Mouse (Mus musculus) hindbrain, embryonic 10.5 days (tissue): ENCODE results near the gene Rnf19b. TPM values are rescaled to one million over a fixed set of nuclear protein-coding genes. Genes with fewer than 3 reads are reported as not detected.
A peak's percentile ranks its signal among the peaks of the same experiment; 100 is the strongest.

Experiments used
- DNase-seq: peaks from one replicate; pipeline ENCODE4 v3.0.0-alpha.2; 2017; ENCODE audit warnings: low spot score
- H3K27ac ChIP-seq: fragments of 300-500 bp; sonication (generic); 2 replicates; pipeline ENCODE4 v1.5.1; 2016; ENCODE audit warnings: mild to moderate bottlenecking, moderate library complexity
- H3K27me3 ChIP-seq: fragments of 300-500 bp; sonication (generic); 2 replicates; pipeline ENCODE4 v1.6.1; 2016; ENCODE audit warnings: mild to moderate bottlenecking; ENCODE audit not compliant: poor library complexity, insufficient read depth, severe bottlenecking
- H3K36me3 ChIP-seq: fragments of 300-500 bp; sonication (generic); 2 replicates; pipeline ENCODE4 v1.6.1; 2016; ENCODE audit warnings: mild to moderate bottlenecking, moderate library complexity
- H3K4me1 ChIP-seq: fragments of 300-500 bp; sonication (generic); replicated peaks from 2 replicates; pipeline ENCODE4 v1.6.1; 2016; ENCODE audit warnings: mild to moderate bottlenecking
- H3K4me3 ChIP-seq: fragments of 300-500 bp; sonication (generic); 2 replicates; pipeline ENCODE4 v1.5.1; 2016; ENCODE audit warnings: mild to moderate bottlenecking, moderate library complexity
- H3K9me3 ChIP-seq: fragments of 300-500 bp; sonication (generic); 2 replicates; pipeline ENCODE4 v1.6.1; 2016; ENCODE audit warnings: mild to moderate bottlenecking, moderate library complexity
- WGBS: fragments of 180-500 bp; shearing (Covaris S2); methylation state at CpG from one replicate; pipeline ENCODE4 v1.1.7; 2016; 5-methylcytosine and 5-hydroxymethylcytosine counted together
- polyA plus RNA-seq: library from polyadenylated mRNA; unstranded; fragments of >200 nt; fragmentation: Nextera tagmentation; extraction: Ambion mirVana; gene quantifications from 2 replicates; pipeline ENCODE4 v1.2.1, GENCODE M21; 2016

Gene Rnf19b
- polyA plus RNA-seq, 1 experiment from 2014 or later = 9.9 TPM

- Histone ChIP-seq H3K4me3 (no peak overlapping the region), H3K27ac (no peak overlapping the region), H3K4me1 (peaks cover 41% of the 10 kb centered on the region), H3K27me3 (peaks cover 79% of the 10 kb centered on the region), H3K9me3 (no peaks in the 10 kb centered on the region), H3K36me3 (no peaks in the 10 kb centered on the region)
- DNase-seq = no peak
- WGBS = 89% methylated on average over 14 of the region's 14 CpGs
Observed at GRCm38 (mm10) chr4:129117720-129118510, 59.8 kb downstream of the Rnf19b start.

- H3K27ac ChIP-seq = no peak overlapping the region
- DNase-seq = no peak
- peaks cover 34% of the 10 kb centered on the region for H3K4me1 ChIP-seq
- H3K4me3 ChIP-seq = no peak overlapping the region
- peaks cover 80% of the 10 kb centered on the region for H3K27me3 ChIP-seq
- WGBS = 81% methylated on average over 10 of the region's 10 CpGs
- H3K9me3 ChIP-seq = no peaks in the 10 kb centered on the region
- no peaks in the 10 kb centered on the region for H3K36me3 ChIP-seq
Observed at GRCm38 (mm10) chr4:129119708-129120107, 61.6 kb downstream of the Rnf19b start.

GRCm38 (mm10) chr4:129120520-129121445 is 62.7 kb downstream of the Rnf19b start:
- Histone ChIP-seq H3K27ac (peak overlapping the region; percentile 76), H3K27me3 (peaks cover 81% of the 10 kb centered on the region)

GRCm38 (mm10) chr4:129121569-129122086 is 63.6 kb downstream of the Rnf19b start, which contains the start of gene Hpca:
Gene Hpca, minus strand, starts transcription at chr4:129122036.
- Histone ChIP-seq H3K4me3 (peak within 1 kb of the TSS; percentile 57), H3K27me3 (peaks cover 88% of the 10 kb centered on the region), H3K27ac (peak within 1 kb of the TSS; percentile 76), H3K9me3 (no peaks in the 10 kb centered on the region), H3K4me1 (peaks cover 42% of the 10 kb centered on the region), H3K36me3 (no peaks in the 10 kb centered on the region)
- no peak for DNase-seq
- under 1% methylated on average over 16 of the region's 17 CpGs for WGBS

More at GRCm38 (mm10) chr4:129120520-129121445, 62.7 kb downstream of the Rnf19b start:
- H3K4me3 ChIP-seq = peak overlapping the region; percentile 57
- no peaks in the 10 kb centered on the region for H3K36me3 ChIP-seq
- WGBS = 2% methylated on average over 58 of the region's 59 CpGs
- no peaks in the 10 kb centered on the region for H3K9me3 ChIP-seq
- peak; percentile 70 for DNase-seq
- H3K4me1 ChIP-seq = peaks cover 36% of the 10 kb centered on the region

- DNase-seq = no peak
- peaks cover 85% of the 10 kb centered on the region for H3K27me3 ChIP-seq
- H3K4me3 ChIP-seq = no peak overlapping the region
- no peak overlapping the region for H3K27ac ChIP-seq
- H3K36me3 ChIP-seq = no peaks in the 10 kb centered on the region
- no peaks in the 10 kb centered on the region for H3K9me3 ChIP-seq
- WGBS = 41% methylated on average over 9 of the region's 9 CpGs
- peaks cover 42% of the 10 kb centered on the region for H3K4me1 ChIP-seq
Observed at GRCm38 (mm10) chr4:129122107-129122506, 64.0 kb downstream of the Rnf19b start.

- no peak for DNase-seq
- no peak overlapping the region for H3K4me3 ChIP-seq
- H3K27me3 ChIP-seq = peaks cover 85% of the 10 kb centered on the region
- H3K9me3 ChIP-seq = no peaks in the 10 kb centered on the region
- 37% methylated on average over 8 of the region's 8 CpGs for WGBS
- peaks cover 42% of the 10 kb centered on the region for H3K4me1 ChIP-seq
- no peaks in the 10 kb centered on the region for H3K36me3 ChIP-seq
- no peak overlapping the region for H3K27ac ChIP-seq
Observed at GRCm38 (mm10) chr4:129122719-129123118, 64.6 kb downstream of the Rnf19b start.

GRCm38 (mm10) chr4:129124652-129125146 is 66.6 kb downstream of the Rnf19b start:
- Histone ChIP-seq H3K4me1 (peaks cover 60% of the 10 kb centered on the region), H3K27me3 (peaks cover 69% of the 10 kb centered on the region), H3K27ac (peak overlapping the region; percentile 3), H3K4me3 (peak overlapping the region; percentile 39), H3K9me3 (no peaks in the 10 kb centered on the region), H3K36me3 (no peaks in the 10 kb centered on the region)
- WGBS = 9% methylated on average over 13 of the region's 13 CpGs
- DNase-seq = no peak

GRCm38 (mm10) chr4:129125736-129126451 is 67.8 kb downstream of the Rnf19b start:
- Histone ChIP-seq H3K4me3 (peak overlapping the region; percentile 39), H3K27me3 (peaks cover 60% of the 10 kb centered on the region), H3K4me1 (peaks cover 63% of the 10 kb centered on the region), H3K36me3 (no peaks in the 10 kb centered on the region), H3K27ac (0 out of 2 replicates have a peak overlapping the region, but pooled peaks have one; percentile 3), H3K9me3 (no peaks in the 10 kb centered on the region)
- no peak for DNase-seq
- 15% methylated on average over 19 of the region's 19 CpGs for WGBS

GRCm38 (mm10) chr4:129128582-129129338 is 70.7 kb downstream of the Rnf19b start:
- DNase-seq = no peak

GRCm38 (mm10) chr4:129129387-129129786 is 71.3 kb downstream of the Rnf19b start:
- peaks cover 53% of the 10 kb centered on the region for H3K4me1 ChIP-seq
- H3K27ac ChIP-seq = no peak overlapping the region
- WGBS = 54% methylated on average over 9 of the region's 9 CpGs
- H3K27me3 ChIP-seq = peaks cover 47% of the 10 kb centered on the region
- H3K36me3 ChIP-seq = no peaks in the 10 kb centered on the region
- DNase-seq = no peak
- H3K4me3 ChIP-seq = no peak overlapping the region
- no peaks in the 10 kb centered on the region for H3K9me3 ChIP-seq

More at GRCm38 (mm10) chr4:129128582-129129338, 70.7 kb downstream of the Rnf19b start:
- no peaks in the 10 kb centered on the region for H3K9me3 ChIP-seq
- H3K36me3 ChIP-seq = no peaks in the 10 kb centered on the region
- 67% methylated on average over 13 of the region's 13 CpGs for WGBS
- H3K27me3 ChIP-seq = peaks cover 48% of the 10 kb centered on the region
- H3K4me1 ChIP-seq = peaks cover 54% of the 10 kb centered on the region
- H3K4me3 ChIP-seq = no peak overlapping the region
- no peak overlapping the region for H3K27ac ChIP-seq

- WGBS = 2% methylated on average over 8 of the region's 8 CpGs
Observed at GRCm38 (mm10) chr4:129130149-129130548, 72.1 kb downstream of the Rnf19b start.

More at GRCm38 (mm10) chr4:129130149-129130548, 72.1 kb downstream of the Rnf19b start:
- H3K36me3 ChIP-seq = no peaks in the 10 kb centered on the region
- peak overlapping the region; percentile 38 for H3K4me3 ChIP-seq
- H3K27ac ChIP-seq = peak overlapping the region; percentile 69; the same call in 1 of the 2 replicates
- peaks cover 53% of the 10 kb centered on the region for H3K4me1 ChIP-seq
- peaks cover 47% of the 10 kb centered on the region for H3K27me3 ChIP-seq
- DNase-seq = peak; percentile 81
- no peaks in the 10 kb centered on the region for H3K9me3 ChIP-seq
